Mouse (Mus musculus): ENCODE measurements at regions not wholly inside any gene's neighbourhood (a gene's known extent, or its start where the extent isn't known, plus 50 kb on each side); places are given as distances from the start of the nearest gene placed in this dataset.

DNA sequence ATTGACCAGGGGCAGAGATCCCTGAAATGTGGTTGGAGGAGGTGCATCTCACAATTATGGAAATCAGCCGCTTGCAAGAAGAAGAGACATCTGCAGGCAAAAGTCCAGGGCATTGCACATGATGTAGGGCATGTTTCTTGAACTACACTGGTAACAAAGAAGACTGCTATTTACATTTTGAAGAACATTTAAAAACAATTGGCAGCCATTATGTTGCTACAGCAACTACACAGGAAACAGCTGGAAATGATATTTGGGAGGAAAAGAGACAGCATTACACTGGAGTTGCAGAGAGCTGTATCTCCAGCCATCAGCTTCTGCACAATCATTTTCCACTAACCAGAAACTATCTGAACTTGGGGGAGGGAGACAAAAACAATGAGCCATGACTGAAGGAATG, 64.1 kb upstream of the Tas2r134 start:
- no peak for DNase-seq (ENCODE audit: low read depth, low spot score)
- H3K27ac ChIP-seq (ENCODE audit: control insufficient read depth, low read depth, low read length), result no peak overlapping the region
- H3K4me3 ChIP-seq (ENCODE audit: control insufficient read depth in 1 of 2, insufficient read depth in 1 of 2, low read depth in 2 of 2, low read length in 2 of 2), result no peak overlapping the region
- H3K9ac ChIP-seq (ENCODE audit: control insufficient read depth, low read depth, low read length, poor library complexity, severe bottlenecking), result no peak overlapping the region
- no peaks in the 10 kb centered on the region for H3K9me3 ChIP-seq (replicated peaks; ENCODE audit: insufficient read depth, low read length)
- no peak for TF ChIP-seq CHD2 (IDR thresholded peaks at IDR 0.05; ENCODE audit: low read length)
- no peaks in the 10 kb centered on the region for H3K36me3 ChIP-seq (ENCODE audit: control insufficient read depth in 1 of 2, insufficient read depth in 2 of 2, low read length in 2 of 2)
- no peaks in the 10 kb centered on the region; a peak in 2 of 4 replicates for H3K27me3 ChIP-seq (ENCODE audit: control insufficient read depth in 1 of 2, insufficient read depth in 2 of 2, low read length in 2 of 2)
- no peaks in the 10 kb centered on the region for H3K4me1 ChIP-seq (ENCODE audit: control insufficient read depth in 1 of 2, insufficient read depth in 2 of 2, low read length in 2 of 2)
- no peaks in the 10 kb centered on the region for H3K79me2 ChIP-seq (ENCODE audit: control insufficient read depth, insufficient read depth, low read length, poor library complexity)

DNA sequence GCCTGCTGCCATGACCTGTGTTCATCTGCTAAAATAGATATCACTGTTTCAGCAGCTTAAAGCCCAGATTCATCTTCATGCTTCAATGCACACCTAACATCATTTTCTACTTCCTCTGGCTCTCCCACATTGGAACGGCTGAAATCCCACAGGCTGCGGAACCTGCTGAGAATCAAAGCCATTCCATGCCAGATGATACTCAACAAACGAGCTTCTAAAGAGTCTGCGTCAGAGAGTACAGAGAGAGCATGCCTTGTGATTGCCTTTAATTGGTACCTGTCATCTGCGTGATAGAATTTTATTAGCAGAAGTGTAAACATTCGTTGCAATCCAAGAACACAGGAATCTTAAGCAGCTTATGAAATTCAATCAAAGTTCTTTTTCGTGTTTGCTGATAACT, 76.4 kb upstream of the Tas2r134 start:
- Histone ChIP-seq H3K79me2 (ENCODE audit: control insufficient read depth, insufficient read depth, low read length, poor library complexity) (no peaks in the 10 kb centered on the region), H3K9me3 (replicated peaks; ENCODE audit: insufficient read depth, low read length) (no peaks in the 10 kb centered on the region), H3K27me3 (ENCODE audit: control insufficient read depth in 1 of 2, insufficient read depth in 2 of 2, low read length in 2 of 2) (no peaks in the 10 kb centered on the region), H3K27ac (ENCODE audit: control insufficient read depth, low read depth, low read length) (no peak overlapping the region), H3K9ac (ENCODE audit: control insufficient read depth, low read depth, low read length, poor library complexity, severe bottlenecking) (no peak overlapping the region), H3K4me3 (ENCODE audit: control insufficient read depth in 1 of 2, insufficient read depth in 1 of 2, low read depth in 2 of 2, low read length in 2 of 2) (no peak overlapping the region), H3K36me3 (ENCODE audit: control insufficient read depth in 1 of 2, insufficient read depth in 2 of 2, low read length in 2 of 2) (no peaks in the 10 kb centered on the region), H3K4me1 (ENCODE audit: control insufficient read depth in 1 of 2, insufficient read depth in 2 of 2, low read length in 2 of 2) (no peaks in the 10 kb centered on the region)
- no peak for TF ChIP-seq MEF2A (IDR thresholded peaks at IDR 0.05; ENCODE audit: extremely low read depth, insufficient replicate concordance, low read depth, low read length, poor library complexity, severe bottlenecking)
- TF ChIP-seq BHLHE40 (IDR thresholded peaks at IDR 0.05; ENCODE audit: borderline replicate concordance, low read depth, low read length), result no peak
- no peak for TF ChIP-seq MAX (IDR thresholded peaks at IDR 0.05; ENCODE audit: low read length)
- TF ChIP-seq JUND (IDR thresholded peaks at IDR 0.05; ENCODE audit: low read depth, low read length), result no peak
- TF ChIP-seq ZKSCAN1 (IDR thresholded peaks at IDR 0.05; ENCODE audit: low read depth, low read length), result no peak
- TF ChIP-seq NRF1 (IDR thresholded peaks at IDR 0.05; ENCODE audit: insufficient read depth, low read depth, low read length, poor library complexity, severe bottlenecking), result no peak
- no peak for TF ChIP-seq ELF1 (IDR thresholded peaks at IDR 0.05; ENCODE audit: low read depth, low read length)
- no peak for TF ChIP-seq GABPA (IDR thresholded peaks at IDR 0.05; ENCODE audit: low read depth, low read length)
- no peak for TF ChIP-seq CHD1 (IDR thresholded peaks at IDR 0.05; ENCODE audit: low read depth, low read length)
- no peak for TF ChIP-seq HCFC1 (IDR thresholded peaks at IDR 0.05; ENCODE audit: low read depth, low read length)
- TF ChIP-seq POLR2AphosphoS5 (IDR thresholded peaks at IDR 0.05; ENCODE audit: borderline replicate concordance, low read depth, low read length), result no peak
- no peak for DNase-seq (ENCODE audit: low read depth, low spot score)

DNA sequence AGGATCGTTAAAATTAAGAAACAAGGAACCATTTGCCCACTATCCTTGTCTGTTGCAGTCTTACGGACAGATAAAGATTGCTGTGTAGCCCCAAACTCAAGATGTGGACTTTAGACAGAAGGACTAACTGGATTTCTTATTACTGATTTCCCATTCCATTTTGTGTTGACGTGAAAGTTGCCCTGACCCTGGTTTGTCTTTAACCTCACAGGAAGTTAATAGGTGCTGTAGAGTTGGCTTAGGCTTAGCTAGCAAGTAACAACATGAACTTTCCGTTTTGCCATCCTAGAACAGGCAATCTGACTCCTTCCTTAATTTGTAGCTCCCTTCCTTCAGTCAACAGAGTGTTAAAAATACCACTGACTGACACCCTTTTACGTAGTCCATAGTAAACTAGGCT, 78.2 kb upstream of the Tas2r134 start:
- H3K27me3 ChIP-seq (ENCODE audit: control insufficient read depth in 1 of 2, insufficient read depth in 2 of 2, low read length in 2 of 2), result no peaks in the 10 kb centered on the region
- H3K9ac ChIP-seq (ENCODE audit: control insufficient read depth, low read depth, low read length, poor library complexity, severe bottlenecking), result no peak overlapping the region
- H3K36me3 ChIP-seq (ENCODE audit: control insufficient read depth in 1 of 2, insufficient read depth in 2 of 2, low read length in 2 of 2), result no peaks in the 10 kb centered on the region
- H3K4me1 ChIP-seq (ENCODE audit: control insufficient read depth in 1 of 2, insufficient read depth in 2 of 2, low read length in 2 of 2), result no peaks in the 10 kb centered on the region
- H3K27ac ChIP-seq (ENCODE audit: control insufficient read depth, low read depth, low read length), result no peak overlapping the region
- H3K4me3 ChIP-seq (ENCODE audit: control insufficient read depth in 1 of 2, insufficient read depth in 1 of 2, low read depth in 2 of 2, low read length in 2 of 2), result no peak overlapping the region
- H3K9me3 ChIP-seq (replicated peaks; ENCODE audit: insufficient read depth, low read length), result no peaks in the 10 kb centered on the region
- DNase-seq (ENCODE audit: low read depth, low spot score), result no peak
- TF ChIP-seq ZC3H11A (IDR thresholded peaks at IDR 0.05; ENCODE audit: low read depth, low read length) (no peak), POLR2AphosphoS5 (IDR thresholded peaks at IDR 0.05; ENCODE audit: borderline replicate concordance, low read depth, low read length) (no peak), KAT2A (conservative IDR thresholded peaks at IDR 0.05; ENCODE audit: low read depth, low read length) (no peak), ZKSCAN1 (IDR thresholded peaks at IDR 0.05; ENCODE audit: low read depth, low read length) (no peak), NELFE (IDR thresholded peaks at IDR 0.05; ENCODE audit: low read depth, low read length) (no peak), MAX (IDR thresholded peaks at IDR 0.05; ENCODE audit: low read length) (no peak), NRF1 (IDR thresholded peaks at IDR 0.05; ENCODE audit: insufficient read depth, low read depth, low read length, poor library complexity, severe bottlenecking) (no peak)
- no peaks in the 10 kb centered on the region for H3K79me2 ChIP-seq (ENCODE audit: control insufficient read depth, insufficient read depth, low read length, poor library complexity)

Measured in MEL (cell line).